Mouse (Mus musculus): ENCODE results near the gene Btbd35f4. TPM values are rescaled to one million over a fixed set of nuclear protein-coding genes. Genes with fewer than 3 reads are reported as not detected.

Btbd35f4 gene
- not detected for polyA plus RNA-seq (2014; fragmentation: Illumina TruSeq; extraction: RNeasy Lipid Tissue Mini Kit (QIAGEN cat#74804); ENCODE audit: low read depth, low replicate concordance)

GRCm38 (mm10) chrX:4800196-4800595 is at the start of gene Btbd35f4:
Btbd35f4 (plus strand) TSS chrX:4800496.

Other genes with a start within 250 kb of the Btbd35f4 start
- not detected for gene Btbd35f27, start 151.6 kb downstream of the Btbd35f4 start, polyA plus RNA-seq (2014; fragmentation: Illumina TruSeq; extraction: RNeasy Lipid Tissue Mini Kit (QIAGEN cat#74804); ENCODE audit: low read depth, low replicate concordance)